Mouse (Mus musculus): ENCODE measurements at regions not wholly inside any gene's neighbourhood (a gene's known extent, or its start where the extent isn't known, plus 50 kb on each side); places are given as distances from the start of the nearest gene placed in this dataset.

- Histone ChIP-seq H3K4me1 (ENCODE audit: control insufficient read depth, insufficient read depth, low read length) (no peaks in the 10 kb centered on the region), H3K36me3 (ENCODE audit: control insufficient read depth, insufficient read depth, low read length, poor library complexity, severe bottlenecking) (no peaks in the 10 kb centered on the region), H3K4me3 (ENCODE audit: low read depth, low read length) (no peak overlapping the region), H3K27me3 (ENCODE audit: control insufficient read depth, insufficient read depth, low read length, poor library complexity, severe bottlenecking) (no peaks in the 10 kb centered on the region), H3K9ac (ENCODE audit: low read depth, poor library complexity, severe bottlenecking) (no peak overlapping the region), H3K9me3 (replicated peaks; ENCODE audit: control insufficient read depth, insufficient read depth, low read length, poor library complexity, severe bottlenecking) (no peaks in the 10 kb centered on the region), H3K27ac (ENCODE audit: insufficient read depth, low read length) (no peak overlapping the region)
- no peak for TF ChIP-seq POLR2A (IDR thresholded peaks at IDR 0.05; ENCODE audit: insufficient read depth, low read length)
- TF ChIP-seq EP300 (IDR thresholded peaks at IDR 0.05; ENCODE audit: insufficient read depth, low read depth, low read length): no peak
- TF ChIP-seq CTCF (IDR thresholded peaks at IDR 0.05; ENCODE audit: low read depth, low read length): peak; percentile 32
Observed at GRCm38 (mm10) chr11:20915687-20916432, 85.0 kb upstream of the Lgalsl start.

- H3K27ac ChIP-seq (ENCODE audit: insufficient read depth, low read length): no peak overlapping the region
- TF ChIP-seq POLR2A (IDR thresholded peaks at IDR 0.05; ENCODE audit: insufficient read depth, low read length): no peak
- H3K9ac ChIP-seq (ENCODE audit: low read depth, poor library complexity, severe bottlenecking): no peak overlapping the region
Observed at GRCm38 (mm10) chr11:20916473-20916911, 85.6 kb upstream of the Lgalsl start.

GRCm38 (mm10) chr11:20916961-20917360 is 86.1 kb upstream of the Lgalsl start:
- Histone ChIP-seq H3K27me3 (ENCODE audit: control insufficient read depth, insufficient read depth, low read length, poor library complexity, severe bottlenecking) (no peaks in the 10 kb centered on the region), H3K4me1 (ENCODE audit: control insufficient read depth, insufficient read depth, low read length) (no peaks in the 10 kb centered on the region), H3K4me3 (ENCODE audit: low read depth, low read length) (no peak overlapping the region), H3K36me3 (ENCODE audit: control insufficient read depth, insufficient read depth, low read length, poor library complexity, severe bottlenecking) (no peaks in the 10 kb centered on the region), H3K9ac (ENCODE audit: low read depth, poor library complexity, severe bottlenecking) (no peak overlapping the region), H3K9me3 (replicated peaks; ENCODE audit: control insufficient read depth, insufficient read depth, low read length, poor library complexity, severe bottlenecking) (no peaks in the 10 kb centered on the region), H3K27ac (ENCODE audit: insufficient read depth, low read length) (no peak overlapping the region)
- TF ChIP-seq CTCF (IDR thresholded peaks at IDR 0.05; ENCODE audit: low read depth, low read length) (no peak), POLR2A (IDR thresholded peaks at IDR 0.05; ENCODE audit: insufficient read depth, low read length) (no peak), EP300 (IDR thresholded peaks at IDR 0.05; ENCODE audit: insufficient read depth, low read depth, low read length) (no peak)

More at GRCm38 (mm10) chr11:20916473-20916911, 85.6 kb upstream of the Lgalsl start:
- Histone ChIP-seq H3K4me1 (ENCODE audit: control insufficient read depth, insufficient read depth, low read length) (no peaks in the 10 kb centered on the region), H3K9me3 (replicated peaks; ENCODE audit: control insufficient read depth, insufficient read depth, low read length, poor library complexity, severe bottlenecking) (no peaks in the 10 kb centered on the region), H3K36me3 (ENCODE audit: control insufficient read depth, insufficient read depth, low read length, poor library complexity, severe bottlenecking) (no peaks in the 10 kb centered on the region), H3K4me3 (ENCODE audit: low read depth, low read length) (no peak overlapping the region), H3K27me3 (ENCODE audit: control insufficient read depth, insufficient read depth, low read length, poor library complexity, severe bottlenecking) (no peaks in the 10 kb centered on the region)

- H3K4me1 ChIP-seq (ENCODE audit: control insufficient read depth, insufficient read depth, low read length): no peaks in the 10 kb centered on the region
- H3K27ac ChIP-seq (ENCODE audit: insufficient read depth, low read length): no peak overlapping the region
- H3K27me3 ChIP-seq (ENCODE audit: control insufficient read depth, insufficient read depth, low read length, poor library complexity, severe bottlenecking): no peaks in the 10 kb centered on the region
- H3K9me3 ChIP-seq (replicated peaks; ENCODE audit: control insufficient read depth, insufficient read depth, low read length, poor library complexity, severe bottlenecking): no peaks in the 10 kb centered on the region
- TF ChIP-seq EP300 (IDR thresholded peaks at IDR 0.05; ENCODE audit: insufficient read depth, low read depth, low read length): no peak
- TF ChIP-seq CTCF (IDR thresholded peaks at IDR 0.05; ENCODE audit: low read depth, low read length): no peak
- TF ChIP-seq POLR2A (IDR thresholded peaks at IDR 0.05; ENCODE audit: insufficient read depth, low read length): no peak
- H3K36me3 ChIP-seq (ENCODE audit: control insufficient read depth, insufficient read depth, low read length, poor library complexity, severe bottlenecking): no peaks in the 10 kb centered on the region
- no peak overlapping the region for H3K4me3 ChIP-seq (ENCODE audit: low read depth, low read length)
- no peak overlapping the region for H3K9ac ChIP-seq (ENCODE audit: low read depth, poor library complexity, severe bottlenecking)
Observed at GRCm38 (mm10) chr11:20917483-20917882, 86.6 kb upstream of the Lgalsl start.

- no peaks in the 10 kb centered on the region for H3K27me3 ChIP-seq (ENCODE audit: control insufficient read depth, insufficient read depth, low read length, poor library complexity, severe bottlenecking)
- H3K4me1 ChIP-seq (ENCODE audit: control insufficient read depth, insufficient read depth, low read length): no peaks in the 10 kb centered on the region
- no peak overlapping the region for H3K4me3 ChIP-seq (ENCODE audit: low read depth, low read length)
- no peaks in the 10 kb centered on the region for H3K9me3 ChIP-seq (replicated peaks; ENCODE audit: control insufficient read depth, insufficient read depth, low read length, poor library complexity, severe bottlenecking)
- H3K27ac ChIP-seq (ENCODE audit: insufficient read depth, low read length): no peak overlapping the region
- H3K36me3 ChIP-seq (ENCODE audit: control insufficient read depth, insufficient read depth, low read length, poor library complexity, severe bottlenecking): no peaks in the 10 kb centered on the region
- TF ChIP-seq POLR2A (IDR thresholded peaks at IDR 0.05; ENCODE audit: insufficient read depth, low read length) (no peak), EP300 (IDR thresholded peaks at IDR 0.05; ENCODE audit: insufficient read depth, low read depth, low read length) (no peak), CTCF (IDR thresholded peaks at IDR 0.05; ENCODE audit: low read depth, low read length) (no peak)
- H3K9ac ChIP-seq (ENCODE audit: low read depth, poor library complexity, severe bottlenecking): no peak overlapping the region
Observed at GRCm38 (mm10) chr11:20923115-20923514, 92.3 kb upstream of the Lgalsl start.

- no peak overlapping the region for H3K4me3 ChIP-seq (ENCODE audit: low read depth, low read length)
Observed at GRCm38 (mm10) chr11:20929426-20929825, 98.6 kb upstream of the Lgalsl start.

More at GRCm38 (mm10) chr11:20929426-20929825, 98.6 kb upstream of the Lgalsl start:
- H3K9ac ChIP-seq (ENCODE audit: low read depth, poor library complexity, severe bottlenecking): no peak overlapping the region
- H3K27ac ChIP-seq (ENCODE audit: insufficient read depth, low read length): no peak overlapping the region
- no peaks in the 10 kb centered on the region for H3K36me3 ChIP-seq (ENCODE audit: control insufficient read depth, insufficient read depth, low read length, poor library complexity, severe bottlenecking)
- no peak for TF ChIP-seq CTCF (IDR thresholded peaks at IDR 0.05; ENCODE audit: low read depth, low read length)
- TF ChIP-seq POLR2A (IDR thresholded peaks at IDR 0.05; ENCODE audit: insufficient read depth, low read length): no peak
- no peak for TF ChIP-seq EP300 (IDR thresholded peaks at IDR 0.05; ENCODE audit: insufficient read depth, low read depth, low read length)
- H3K27me3 ChIP-seq (ENCODE audit: control insufficient read depth, insufficient read depth, low read length, poor library complexity, severe bottlenecking): no peaks in the 10 kb centered on the region
- H3K4me1 ChIP-seq (ENCODE audit: control insufficient read depth, insufficient read depth, low read length): no peaks in the 10 kb centered on the region
- no peaks in the 10 kb centered on the region for H3K9me3 ChIP-seq (replicated peaks; ENCODE audit: control insufficient read depth, insufficient read depth, low read length, poor library complexity, severe bottlenecking)

All from ES-Bruce4 (cell line).